Mouse (Mus musculus) testis, adult 2 months (tissue): ENCODE measurements at regions not wholly inside any gene's neighbourhood (a gene's known extent, or its start where the extent isn't known, plus 50 kb on each side); places are given as distances from the start of the nearest gene placed in this dataset.

Experiments used
- H3K27ac ChIP-seq: fragments of 200-500 bp; 2 replicates; pipeline ENCODE4 v1.5.1; 2012; ENCODE audit warnings: low read depth, low read length; ENCODE audit not compliant: control insufficient read depth, insufficient read depth
- H3K27me3 ChIP-seq: fragments of 200-500 bp; 2 replicates; pipeline ENCODE4 v1.6.1; 2012; ENCODE audit warnings: mild to moderate bottlenecking, low read length, moderate library complexity; ENCODE audit not compliant: control insufficient read depth, insufficient read depth
- H3K36me3 ChIP-seq: fragments of 200-500 bp; 2 replicates; pipeline ENCODE4 v1.6.1; 2012; ENCODE audit warnings: mild to moderate bottlenecking, low read length; ENCODE audit not compliant: control insufficient read depth, insufficient read depth
- H3K4me1 ChIP-seq: fragments of 200-500 bp; 2 replicates; pipeline ENCODE4 v1.6.1; 2012; ENCODE audit warnings: low read length; ENCODE audit not compliant: control insufficient read depth, insufficient read depth
- H3K4me3 ChIP-seq: fragments of 200-500 bp; 2 replicates; pipeline ENCODE4 v1.5.1; 2012; ENCODE audit warnings: low read depth, mild to moderate bottlenecking, low read length, moderate library complexity, mixed read lengths; ENCODE audit not compliant: control insufficient read depth
- CTCF ChIP-seq: fragments of 200-500 bp; IDR thresholded peaks from 2 replicates; pipeline ENCODE4 v1.5.1; 2012; ENCODE audit warnings: low read depth, mild to moderate bottlenecking, inconsistent platforms, low read length, moderate library complexity; ENCODE audit not compliant: control insufficient read depth, insufficient read depth, insufficient replicate concordance
- POLR2A ChIP-seq: fragments of 200-500 bp; IDR thresholded peaks from 2 replicates; pipeline ENCODE4 v1.6.1; 2012; ENCODE audit warnings: low read depth, mild to moderate bottlenecking, inconsistent platforms, low read length, moderate library complexity; ENCODE audit not compliant: control insufficient read depth

- TF ChIP-seq CTCF (no peak), POLR2A (no peak)
- no peak overlapping the region for H3K27ac ChIP-seq
Observed at GRCm38 (mm10) chr12:29141132-29141531, 387.1 kb upstream of the Myt1l start.

GRCm38 (mm10) chr12:29141855-29142254, 386.3 kb upstream of the Myt1l start:
- H3K27ac ChIP-seq: no peak overlapping the region
- H3K36me3 ChIP-seq: no peaks in the 10 kb centered on the region

More at GRCm38 (mm10) chr12:29141132-29141531, 387.1 kb upstream of the Myt1l start:
- H3K4me3 ChIP-seq: no peak overlapping the region
- H3K27me3 ChIP-seq: no peaks in the 10 kb centered on the region
- no peaks in the 10 kb centered on the region for H3K4me1 ChIP-seq
- no peaks in the 10 kb centered on the region for H3K36me3 ChIP-seq

GRCm38 (mm10) chr12:29143297-29143696, 384.9 kb upstream of the Myt1l start:
- Histone ChIP-seq H3K4me3 (no peak overlapping the region), H3K36me3 (no peaks in the 10 kb centered on the region), H3K27ac (no peak overlapping the region), H3K27me3 (no peaks in the 10 kb centered on the region), H3K4me1 (no peaks in the 10 kb centered on the region)
- no peak for TF ChIP-seq POLR2A
- TF ChIP-seq CTCF: no peak

More at GRCm38 (mm10) chr12:29141855-29142254, 386.3 kb upstream of the Myt1l start:
- Histone ChIP-seq H3K4me1 (no peaks in the 10 kb centered on the region), H3K27me3 (no peaks in the 10 kb centered on the region), H3K4me3 (no peak overlapping the region)
- TF ChIP-seq POLR2A (no peak), CTCF (no peak)

GRCm38 (mm10) chr12:29160920-29161319, 367.3 kb upstream of the Myt1l start:
- H3K27me3 ChIP-seq: no peaks in the 10 kb centered on the region
- H3K27ac ChIP-seq: no peak overlapping the region

GRCm38 (mm10) chr12:29161546-29161945, 366.6 kb upstream of the Myt1l start:
- no peaks in the 10 kb centered on the region for H3K4me1 ChIP-seq
- no peaks in the 10 kb centered on the region for H3K27me3 ChIP-seq
- H3K4me3 ChIP-seq: no peak overlapping the region
- no peaks in the 10 kb centered on the region for H3K36me3 ChIP-seq
- no peak for TF ChIP-seq CTCF
- TF ChIP-seq POLR2A: no peak
- H3K27ac ChIP-seq: no peak overlapping the region

More at GRCm38 (mm10) chr12:29160920-29161319, 367.3 kb upstream of the Myt1l start:
- Histone ChIP-seq H3K36me3 (no peaks in the 10 kb centered on the region), H3K4me1 (no peaks in the 10 kb centered on the region), H3K4me3 (no peak overlapping the region)
- TF ChIP-seq POLR2A (no peak), CTCF (no peak)

GRCm38 (mm10) chr12:29164701-29165100, 363.5 kb upstream of the Myt1l start:
- H3K4me3 ChIP-seq: no peak overlapping the region
- no peaks in the 10 kb centered on the region for H3K36me3 ChIP-seq
- no peaks in the 10 kb centered on the region for H3K4me1 ChIP-seq
- no peak for TF ChIP-seq CTCF
- TF ChIP-seq POLR2A: no peak
- no peaks in the 10 kb centered on the region for H3K27me3 ChIP-seq
- H3K27ac ChIP-seq: no peak overlapping the region

GRCm38 (mm10) chr12:29166316-29166715, 361.9 kb upstream of the Myt1l start:
- H3K4me3 ChIP-seq: no peak overlapping the region
- H3K4me1 ChIP-seq: no peaks in the 10 kb centered on the region
- H3K27me3 ChIP-seq: no peaks in the 10 kb centered on the region
- TF ChIP-seq CTCF (no peak), POLR2A (no peak)
- H3K36me3 ChIP-seq: no peaks in the 10 kb centered on the region
- no peak overlapping the region for H3K27ac ChIP-seq

- Histone ChIP-seq H3K27me3 (no peaks in the 10 kb centered on the region), H3K36me3 (no peaks in the 10 kb centered on the region), H3K27ac (no peak overlapping the region), H3K4me1 (no peaks in the 10 kb centered on the region), H3K4me3 (no peak overlapping the region)
- no peak for TF ChIP-seq POLR2A
Observed at GRCm38 (mm10) chr12:29167922-29168321, 360.3 kb upstream of the Myt1l start.
